Mouse (Mus musculus) megakaryocyte, embryonic 14.5 days (primary cell): ENCODE measurements at regions not wholly inside any gene's neighbourhood (a gene's known extent, or its start where the extent isn't known, plus 50 kb on each side); places are given as distances from the start of the nearest gene placed in this dataset.

Source experiments
- H3K27me3 ChIP-seq: replicated peaks from 2 replicates; pipeline ENCODE3; 2012; ENCODE audit warnings: inconsistent platforms
- H3K36me3 ChIP-seq: replicated peaks from 2 replicates; pipeline ENCODE3; 2012; ENCODE audit warnings: low read length, inconsistent platforms, mixed read lengths
- H3K4me1 ChIP-seq: 2 replicates; pipeline ENCODE4 v1.6.1; 2012; ENCODE audit warnings: inconsistent platforms
- H3K4me3 ChIP-seq: replicated peaks from 2 replicates; pipeline ENCODE3; 2012; ENCODE audit warnings: moderate library complexity, mild to moderate bottlenecking, inconsistent platforms
- H3K9me3 ChIP-seq: 2 replicates; pipeline ENCODE4 v1.6.1; 2012; ENCODE audit warnings: inconsistent platforms
- FLI1 ChIP-seq: IDR thresholded peaks from 2 replicates; pipeline ENCODE4 v1.6.1; 2012; ENCODE audit warnings: low read length, inconsistent platforms, mixed read lengths
- GATA1 ChIP-seq: IDR thresholded peaks from 3 replicates; pipeline ENCODE4 v1.6.1; 2012; ENCODE audit warnings: mixed read lengths, low read length, inconsistent platforms, borderline replicate concordance

DNA sequence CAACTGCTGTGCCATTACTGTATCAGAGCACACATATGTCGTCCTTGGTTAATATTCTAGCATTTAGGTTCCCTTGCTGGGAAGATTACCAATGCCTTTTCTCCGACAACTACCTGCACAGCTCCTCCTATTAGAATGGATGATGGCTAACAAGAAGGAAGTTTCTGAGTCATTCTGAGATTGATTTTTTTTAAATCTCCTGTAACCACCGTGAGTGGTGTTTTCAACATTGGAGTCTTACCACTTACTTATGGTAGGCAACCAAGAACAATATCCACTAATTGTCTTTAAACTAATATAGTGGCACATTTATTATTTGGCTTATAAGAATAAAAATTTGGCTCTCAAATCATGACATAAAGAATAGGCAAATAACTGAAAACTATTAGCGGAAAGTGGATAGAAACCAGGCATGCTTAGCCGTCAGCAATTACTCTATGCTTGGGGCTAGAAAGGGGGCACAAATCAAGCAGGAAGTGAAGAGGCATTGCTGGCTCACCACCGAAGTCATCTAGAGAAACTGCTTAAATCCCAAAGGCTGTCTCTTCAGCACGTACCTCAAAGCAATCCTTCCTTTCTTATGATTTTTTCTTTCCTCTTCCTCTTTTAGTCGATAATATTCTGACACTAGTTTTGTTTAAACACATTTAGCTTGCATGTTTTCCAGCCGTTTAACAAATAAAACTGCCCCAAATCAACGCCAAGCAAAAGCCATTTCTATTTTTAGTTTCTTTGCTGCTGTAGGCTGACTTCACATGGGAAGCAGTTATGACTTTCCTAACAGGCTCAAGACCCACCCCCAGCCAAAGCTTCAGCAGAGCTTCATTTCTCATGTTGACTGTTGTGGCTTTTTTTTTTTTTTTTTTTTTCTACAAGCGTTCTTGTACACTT lies 484.8 kb upstream of the Gm7489 start:
- Histone ChIP-seq H3K4me3 (peak overlapping the region; percentile 38), H3K27me3 (no peaks in the 10 kb centered on the region), H3K36me3 (no peaks in the 10 kb centered on the region), H3K4me1 (no peaks in the 10 kb centered on the region), H3K9me3 (peaks cover 2% of the 10 kb centered on the region; the same call in 1 of the 2 replicates)
- TF ChIP-seq FLI1 (no peak), GATA1 (no peak)

- Histone ChIP-seq H3K9me3 (no peaks in the 10 kb centered on the region), H3K4me3 (peak overlapping the region; percentile 50), H3K36me3 (no peaks in the 10 kb centered on the region), H3K27me3 (no peaks in the 10 kb centered on the region), H3K4me1 (no peaks in the 10 kb centered on the region)
- TF ChIP-seq GATA1, result no peak
- TF ChIP-seq FLI1, result no peak
These were observed 484.2 kb upstream of the Gm7489 start for GRCm38 (mm10) chr15:53400554-53400846.
